Mouse (Mus musculus): Measurements from ENCODE around the gene Dctn2.
A peak's percentile ranks its signal among the peaks of the same experiment; 100 is the strongest.
"Not testable (repeated sequence)": the region's sequence is repeated elsewhere in the genome, so short reads cannot be mapped to it uniquely, and the experiment has no call there.

Gene Dctn2

GRCm38 (mm10) chr10:127288800-127289572, 22.8 kb downstream of the Dctn2 start, which contains the start of gene Mbd6:
TSS of gene Mbd6 (minus strand) at chr10:127289018.
- DNase-seq (ENCODE audit: low read depth) = peak; percentile 77

- DNase-seq (ENCODE audit: low read depth) = peak; percentile 70
Measured at GRCm38 (mm10) chr10:127289573-127290191, 23.5 kb downstream of the Dctn2 start.

- DNase-seq (ENCODE audit: low read depth) = peak; percentile 100
Measured at GRCm38 (mm10) chr10:127290307-127290929, 24.2 kb downstream of the Dctn2 start.

GRCm38 (mm10) chr10:127290930-127291880, 25.0 kb downstream of the Dctn2 start:
- DNase-seq (ENCODE audit: low read depth) = peak; percentile 61

GRCm38 (mm10) chr10:127291881-127292638, 25.9 kb downstream of the Dctn2 start:
- peak; percentile 82 for DNase-seq (ENCODE audit: low read depth)

- DNase-seq (ENCODE audit: low read depth) = no peak
Measured at GRCm38 (mm10) chr10:127292987-127293538, 26.9 kb downstream of the Dctn2 start.

GRCm38 (mm10) chr10:127293590-127294113, 27.5 kb downstream of the Dctn2 start:
- DNase-seq (ENCODE audit: low read depth) = no peak

GRCm38 (mm10) chr10:127294895-127295510, 28.8 kb downstream of the Dctn2 start:
- DNase-seq (ENCODE audit: low read depth) = no peak

GRCm38 (mm10) chr10:127295986-127296794, 30.0 kb downstream of the Dctn2 start:
- DNase-seq (ENCODE audit: low read depth) = no peak

GRCm38 (mm10) chr10:127297015-127297871, 31.1 kb downstream of the Dctn2 start:
- DNase-seq (ENCODE audit: low read depth) = no peak

- DNase-seq (ENCODE audit: low read depth) = no peak
Measured at GRCm38 (mm10) chr10:127300361-127300760, 34.2 kb downstream of the Dctn2 start.

DNA sequence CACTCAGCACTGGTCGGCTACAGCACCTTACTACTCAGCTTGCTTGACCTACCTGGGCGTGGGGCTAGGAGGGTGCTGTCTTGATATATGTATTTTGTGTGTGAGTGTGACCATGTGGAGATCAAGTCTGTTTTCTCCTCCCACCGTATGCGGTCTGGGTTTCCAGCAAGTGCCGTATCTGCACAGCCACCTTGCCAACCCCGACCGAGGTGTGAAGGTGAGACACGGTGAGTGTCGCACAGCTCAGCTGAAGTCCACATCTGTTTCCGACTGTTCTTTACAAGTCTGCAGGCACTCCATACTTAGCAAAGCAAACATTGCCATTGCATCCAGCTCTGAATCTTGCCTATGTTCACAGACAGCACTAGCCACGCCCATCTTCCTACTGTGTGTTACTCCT, 37.0 kb downstream of the Dctn2 start:
- DNase-seq (ENCODE audit: low read depth) = no peak

GRCm38 (mm10) chr10:127309167-127309566, 43.0 kb downstream of the Dctn2 start:
- DNase-seq (ENCODE audit: low read depth) = not testable (repeated sequence)

DNA sequence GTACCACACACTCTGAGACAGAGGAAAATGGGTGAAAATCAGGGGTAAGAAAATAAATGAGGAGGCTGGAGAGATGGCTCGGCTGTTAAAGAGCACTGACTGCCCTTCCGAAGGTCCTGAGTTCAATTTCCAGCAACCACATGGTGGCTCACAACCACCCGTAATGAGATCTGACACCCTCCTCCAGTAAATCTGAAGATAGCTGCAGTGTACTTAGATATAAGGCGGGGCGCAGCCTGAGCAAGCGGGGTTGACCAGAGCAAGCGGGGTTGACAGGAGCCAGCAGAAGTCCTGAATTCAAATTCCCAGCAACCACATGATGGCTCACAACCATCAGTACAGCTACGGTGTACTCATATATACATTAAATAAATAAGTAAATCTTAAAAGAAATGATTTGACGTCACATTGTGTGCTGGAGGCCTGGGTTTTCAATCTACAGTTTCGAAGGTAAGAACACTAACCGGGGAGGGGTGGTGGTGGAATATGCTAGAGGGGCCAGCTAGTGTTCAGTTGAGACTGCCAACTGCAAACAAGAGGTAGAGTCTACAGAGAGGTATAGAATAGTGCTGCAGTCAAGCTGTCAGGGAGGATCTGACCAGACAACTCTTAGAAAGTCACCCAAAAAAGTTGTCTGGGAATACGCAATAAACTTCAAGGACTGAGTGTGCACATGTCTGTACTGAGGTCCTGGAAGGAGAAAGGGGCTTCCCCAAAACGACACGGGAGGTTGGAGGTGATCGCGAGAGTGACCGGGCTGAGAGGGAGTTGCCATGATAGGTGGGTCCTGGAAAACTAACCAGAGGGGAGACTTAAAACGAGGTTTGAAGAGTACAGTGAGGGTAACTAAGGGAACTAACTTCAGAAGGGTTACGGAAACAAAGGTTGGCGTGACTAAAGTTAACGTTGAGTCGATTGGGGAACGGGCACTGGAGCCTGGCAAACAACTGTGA, 44.6 kb downstream of the Dctn2 start:
- DNase-seq (ENCODE audit: low read depth) = peak; percentile 64

DNA sequence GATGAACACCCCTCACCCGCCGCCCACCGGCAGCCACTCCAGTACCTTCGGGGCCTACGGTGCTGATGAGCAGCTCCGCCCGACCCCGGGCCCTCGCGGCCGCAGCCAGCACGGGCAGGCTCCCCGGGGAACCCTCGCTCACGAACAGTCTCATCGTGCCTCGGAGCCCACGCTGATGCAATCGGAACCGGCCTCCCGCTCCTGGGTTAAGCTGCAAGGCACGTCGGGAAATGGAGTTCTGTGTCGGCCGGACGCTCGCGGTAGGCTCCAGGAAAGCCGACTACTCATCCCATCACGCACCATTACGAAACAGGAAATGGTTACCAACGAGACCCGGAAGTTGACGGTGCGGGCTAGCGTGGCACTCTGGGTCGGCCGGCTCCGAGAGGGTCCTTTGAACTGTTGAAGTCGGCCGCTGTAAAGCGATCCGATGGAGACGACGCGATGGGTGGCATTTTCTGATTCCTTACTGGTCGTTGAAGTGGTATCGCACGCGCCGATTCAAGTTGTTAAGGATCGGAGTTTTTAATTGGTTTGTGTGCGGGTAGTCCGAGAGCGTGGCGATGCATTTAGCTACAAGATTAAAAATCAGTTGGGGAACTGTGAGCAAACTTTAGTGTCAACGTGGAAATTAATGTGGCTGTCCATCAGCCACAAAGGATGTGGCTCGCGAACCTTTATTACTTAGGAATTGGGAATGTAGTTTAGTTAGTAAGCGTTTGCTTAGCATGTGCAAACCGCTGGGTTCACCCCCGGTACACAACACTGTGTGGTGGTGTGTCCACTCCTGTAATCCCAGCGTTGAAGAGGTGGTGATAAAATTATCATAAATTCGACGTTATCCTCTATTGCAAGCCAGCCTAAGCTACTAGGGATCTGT, 45.5 kb downstream of the Dctn2 start, which contains the start of gene Mars:
Mars (minus strand) TSS at position 311 of the 880 bp plus-strand sequence.
- DNase-seq (ENCODE audit: low read depth) = peak; percentile 95

GRCm38 (mm10) chr10:127312356-127312676, 46.1 kb downstream of the Dctn2 start:
- peak; percentile 92 for DNase-seq (ENCODE audit: low read depth)
